In the genomic region with DNA sequence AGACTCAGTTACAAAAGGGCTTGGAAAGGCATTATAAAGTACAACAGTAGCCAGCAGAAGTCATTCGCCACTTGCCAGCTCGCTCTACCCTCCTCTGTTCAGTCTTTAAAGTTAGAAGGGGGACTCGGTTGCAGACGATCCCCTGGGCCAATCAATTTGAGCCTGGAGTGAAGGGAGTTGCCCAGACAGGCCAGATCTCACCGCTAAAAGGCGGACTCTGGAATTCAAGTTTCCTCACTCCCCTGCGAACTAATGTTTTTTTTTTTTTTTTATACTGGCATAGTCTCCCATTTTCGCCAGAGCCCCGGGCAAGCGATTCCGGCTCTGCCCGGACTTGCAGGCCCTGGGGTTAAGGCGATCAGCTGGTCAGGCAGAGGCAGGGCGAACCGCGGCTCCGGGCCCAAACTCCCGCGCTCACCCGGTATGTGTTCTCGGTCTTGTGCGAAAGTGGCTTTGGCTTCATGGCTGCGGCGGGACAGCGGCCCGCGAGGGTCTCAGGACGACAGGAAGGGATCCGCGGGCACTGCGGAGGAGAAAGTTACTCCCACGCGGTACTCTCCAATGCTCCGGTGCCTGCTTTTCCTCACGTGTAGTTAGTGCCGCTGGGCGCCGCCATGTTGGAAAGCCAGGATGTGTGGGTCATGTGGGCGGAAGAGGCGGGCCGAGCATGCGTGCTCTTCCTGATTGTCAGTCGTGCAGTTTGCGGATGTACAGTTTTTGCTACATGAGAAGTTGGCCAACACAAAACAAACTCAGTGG, we compare ENCODE assay signal across 8 mouse cellular contexts. TPM values are rescaled to one million over a fixed set of nuclear protein-coding genes. Genes with fewer than 3 reads are reported as not detected.
DNase-seq lines count a peak whose midpoint lies in the region; ATAC-seq and TF ChIP-seq lines count a peak whose summit lies in the region.

Gene Utp20, minus strand, starts transcription at position 617 of the 759 bp plus-strand sequence.

- intact Hi-C loops in gastrocnemius, adult 2 months (cut with DNase I) = no loop called here
- intact Hi-C loops in left cerebral cortex, adult 2 months (cut with DNase I) = loop anchor here (5.0 to 10.0 kb wide), 2 partner anchors 156 to 808 kb away; no protein-coding TSS in a partner anchor

- peak within 1 kb of the TSS; percentile 93 for H3K4me3 ChIP-seq in gastrocnemius, adult 2 months
- peak within 1 kb of the TSS; percentile 88 for H3K4me3 ChIP-seq in hindbrain, postnatal 0 days (ENCODE audit: low read length)
- H3K4me3 ChIP-seq in left cerebral cortex, adult 2 months = peak within 1 kb of the TSS; percentile 85

- H3K9ac ChIP-seq in hindbrain, postnatal 0 days (replicated peaks; ENCODE audit: low read length) = peak within 1 kb of the TSS; percentile 58

- ATAC-seq in hindbrain, postnatal 0 days = peak; percentile 100
- peak; percentile 99 for ATAC-seq in megakaryocyte, adult 5-6 weeks (ENCODE audit: poor library complexity, severe bottlenecking)

- peak within 1 kb of the TSS; percentile 82 for H3K27ac ChIP-seq in gastrocnemius, adult 2 months
- no peak within 1 kb of the TSS for H3K27ac ChIP-seq in hindbrain, postnatal 0 days
- H3K27ac ChIP-seq in left cerebral cortex, adult 2 months = no peak within 1 kb of the TSS

- H3K4me1 ChIP-seq in hindbrain, postnatal 0 days (ENCODE audit: insufficient read depth, low read length) = 0 out of 2 replicates have a peak, but pooled peaks cover 4% of the 10 kb centered on the region

- 1% methylated on average over 44 of the region's 44 CpGs for WGBS in hindbrain, postnatal 0 days

- TF ChIP-seq CTCF in gastrocnemius, adult 2 months (IDR thresholded peaks at IDR 0.05) = no peak
- TF ChIP-seq CTCF in hindbrain, postnatal 0 days (IDR thresholded peaks at IDR 0.05; ENCODE audit: low read depth) = no peak
- TF ChIP-seq CTCF in left cerebral cortex, adult 2 months (IDR thresholded peaks at IDR 0.05) = no peak

- DNase-seq in WW6 (ENCODE audit: low read depth, low spot score) = peak; percentile 63
- peak; percentile 60 to 75 for DNase-seq in cerebellum, postnatal 4 days (ENCODE audit: low spot score in 2 of 2)
- peak; percentile 86 for DNase-seq in gastrocnemius, adult 2 months
- DNase-seq in hindbrain, postnatal 0 days (ENCODE audit: low spot score) = peak; percentile 93
- peak; percentile 77 to 82 for DNase-seq in left cerebral cortex, adult 2 months (ENCODE audit: extremely low spot score in 1 of 2, low spot score in 2 of 2)
- DNase-seq in right cerebral cortex, adult 2 months (ENCODE audit: low spot score in 2 of 2) = peak; percentile 86 to 92
- peak; percentile 81 for DNase-seq in urinary bladder, postnatal 14 days (ENCODE audit: low spot score)

- no peaks in the 10 kb centered on the region for H3K9me3 ChIP-seq in hindbrain, postnatal 0 days (ENCODE audit: low read length)

- no peaks in the 10 kb centered on the region for H3K27me3 ChIP-seq in hindbrain, postnatal 0 days (ENCODE audit: insufficient read depth, low read length)

- H3K36me3 ChIP-seq in hindbrain, postnatal 0 days (ENCODE audit: insufficient read depth, low read length) = no peaks in the 10 kb centered on the region

- H3K4me2 ChIP-seq in hindbrain, postnatal 0 days (ENCODE audit: low read depth, low read length) = peak within 1 kb of the TSS; percentile 68

RNA-seq across cellular contexts. Expression of gene Utp20, which starts in this region (rescaled TPM):
- 10 to 100 TPM; 10.8 to 13.8 TPM for total RNA-seq in gastrocnemius, adult 2 months (2021)
- 9.1 and 18.7 TPM in 2 replicates for total RNA-seq in hindbrain, postnatal 0 days (2014; rRNA removed)
- polyA plus RNA-seq in hindbrain, postnatal 0 days (2015; fragmentation: Nextera tagmentation; extraction: Ambion mirVana) = 4.7 and 6.5 TPM in 2 replicates
- 10 to 100 TPM; 17.9 to 19.3 TPM for total RNA-seq in left cerebral cortex, adult 2 months (2021)
- 16.0 and 22.9 TPM in 2 replicates for total RNA-seq in megakaryocyte, adult 5-6 weeks (2015)
- 11.1 and 11.2 TPM in 2 replicates for total RNA-seq in megakaryocyte, adult 5-6 weeks (2017)
